Mouse (Mus musculus) forebrain, embryonic 10.5 days (tissue): ENCODE results near the gene Kcnn4. TPM values are rescaled to one million over a fixed set of nuclear protein-coding genes. Genes with fewer than 3 reads are reported as not detected.

Source experiments
- DNase-seq: peaks from one replicate; pipeline ENCODE4 v3.0.0-alpha.2; 2017; ENCODE audit warnings: low spot score; ENCODE audit errors: extremely low spot score
- H3K27ac ChIP-seq: fragments of 300-500 bp; sonication (generic); 2 replicates; pipeline ENCODE4 v1.5.1; 2016; ENCODE audit warnings: mild to moderate bottlenecking
- H3K27me3 ChIP-seq: fragments of 300-500 bp; sonication (generic); 2 replicates; pipeline ENCODE4 v1.6.1; 2016; ENCODE audit warnings: mild to moderate bottlenecking; ENCODE audit not compliant: poor library complexity, severe bottlenecking
- H3K36me3 ChIP-seq: fragments of 300-500 bp; sonication (generic); replicated peaks from 2 replicates; pipeline ENCODE4 v1.6.1; 2016; ENCODE audit warnings: mild to moderate bottlenecking, moderate library complexity
- H3K4me1 ChIP-seq: fragments of 300-500 bp; sonication (generic); 2 replicates; pipeline ENCODE4 v1.6.1; 2016
- H3K4me3 ChIP-seq: fragments of 300-500 bp; sonication (generic); 2 replicates; pipeline ENCODE4 v1.5.1; 2016; ENCODE audit warnings: mild to moderate bottlenecking, moderate library complexity
- H3K9me3 ChIP-seq: fragments of 300-500 bp; sonication (generic); 2 replicates; pipeline ENCODE4 v1.6.1; 2016; ENCODE audit warnings: mild to moderate bottlenecking, moderate library complexity
- WGBS: fragments of 180-500 bp; shearing (Covaris S2); methylation state at CpG from one replicate; pipeline ENCODE4 v1.1.7; 2016; 5-methylcytosine and 5-hydroxymethylcytosine counted together
- polyA plus RNA-seq: library from polyadenylated mRNA; unstranded; fragments of >200 nt; fragmentation: Nextera tagmentation; extraction: Ambion mirVana; gene quantifications from 2 replicates; pipeline ENCODE4 v1.2.1, GENCODE M21; 2016

Kcnn4 gene
- 3.8 and 5.1 TPM in 2 replicates for polyA plus RNA-seq

DNA sequence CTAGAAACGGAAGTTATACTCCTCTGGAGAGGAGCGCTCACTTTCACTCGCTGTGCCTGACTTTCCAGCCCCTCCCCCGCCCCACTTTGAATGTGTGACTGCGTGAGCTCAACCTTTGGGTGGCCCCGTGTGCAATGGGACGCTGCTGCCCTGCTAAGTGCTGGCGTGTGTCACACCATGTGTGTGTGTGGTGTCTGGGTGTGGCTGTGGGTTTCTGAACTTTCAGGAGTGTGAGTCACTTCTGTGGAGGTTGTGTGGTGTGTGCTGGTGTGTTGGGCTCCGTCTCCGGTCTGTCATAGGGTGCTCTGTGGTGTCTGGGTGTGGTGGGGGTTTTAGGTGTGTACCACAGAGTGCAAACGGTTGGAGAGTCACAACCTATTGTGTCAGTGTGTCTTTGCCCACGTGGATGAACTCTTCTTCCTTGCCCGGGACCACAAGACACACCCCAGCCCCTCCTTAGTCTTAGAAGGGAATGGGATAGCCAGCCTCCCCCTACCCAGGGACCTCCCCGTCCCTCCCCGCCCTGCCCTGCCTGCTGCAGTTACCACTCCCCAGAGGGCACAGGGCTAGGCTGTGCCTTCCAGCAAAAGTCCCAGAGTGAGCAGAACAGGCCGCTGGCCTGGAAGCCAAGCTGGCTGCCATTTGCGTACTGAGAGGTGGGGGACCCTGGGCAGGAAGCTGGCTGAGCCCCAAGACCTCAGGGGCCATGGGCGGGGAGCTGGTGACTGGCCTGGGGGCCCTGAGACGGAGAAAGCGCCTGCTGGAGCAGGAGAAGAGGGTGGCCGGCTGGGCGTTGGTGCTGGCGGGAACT lies at the start of gene Kcnn4:
Gene Kcnn4 (plus strand): TSS at position 533 of the 811 bp plus-strand sequence.
- 50% methylated on average over 23 of the region's 23 CpGs for WGBS
- Histone ChIP-seq H3K27me3 (0 out of 2 replicates have a peak, but pooled peaks cover 3% of the 10 kb centered on the region), H3K4me1 (peaks cover 22% of the 10 kb centered on the region), H3K4me3 (peak within 1 kb of the TSS; percentile 26), H3K27ac (peak within 1 kb of the TSS; percentile 79), H3K9me3 (no peaks in the 10 kb centered on the region), H3K36me3 (no peaks in the 10 kb centered on the region)
- DNase-seq: no peak

DNA sequence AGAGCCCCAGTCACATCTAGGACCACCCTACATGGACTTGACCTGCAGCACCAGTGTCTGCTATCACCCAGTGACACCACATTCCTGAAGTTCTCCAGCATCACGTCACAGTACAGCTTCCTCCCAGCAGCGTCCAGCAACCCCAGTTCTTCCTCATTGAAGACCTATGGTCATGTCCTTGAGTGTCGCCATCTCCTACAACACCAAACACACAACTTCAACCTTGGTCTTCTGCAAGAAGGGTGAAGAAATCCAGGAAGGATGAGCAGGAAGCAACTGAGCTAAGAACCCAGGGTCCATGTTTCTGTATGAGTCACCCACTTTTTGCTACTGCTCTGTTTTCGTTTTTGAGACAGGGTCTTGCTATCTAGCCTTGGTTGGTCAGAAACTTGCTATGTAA lies 47.5 kb upstream of the Kcnn4 start:
- 78% methylated on average over 4 of the region's 4 CpGs for WGBS
- Histone ChIP-seq H3K27ac (no peak overlapping the region), H3K4me1 (peaks cover 12% of the 10 kb centered on the region), H3K27me3 (no peaks in the 10 kb centered on the region; the same call in 1 of the 2 replicates), H3K4me3 (no peak overlapping the region), H3K36me3 (no peaks in the 10 kb centered on the region), H3K9me3 (peaks cover 26% of the 10 kb centered on the region)
- no peak for DNase-seq

DNA sequence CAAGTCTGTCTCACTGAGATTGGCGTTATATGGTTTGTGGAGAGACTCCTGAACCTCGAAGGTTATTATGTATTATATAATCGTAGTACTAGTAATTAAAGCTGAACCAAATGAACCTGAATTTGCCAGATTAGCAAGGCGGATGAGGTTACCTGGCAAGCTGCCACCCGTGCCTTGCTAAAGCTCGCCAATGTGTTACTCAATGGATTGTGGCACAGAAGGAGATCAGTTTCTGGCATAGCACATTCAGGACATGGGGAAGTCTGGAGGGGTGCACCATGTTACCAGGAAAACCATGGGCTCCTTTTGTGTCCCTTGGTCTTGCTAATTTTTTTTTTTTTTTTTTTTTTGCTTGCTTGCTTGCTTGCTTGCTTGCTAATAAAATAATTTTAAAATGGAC lies 44.9 kb upstream of the Kcnn4 start:
- DNase-seq: no peak

DNA sequence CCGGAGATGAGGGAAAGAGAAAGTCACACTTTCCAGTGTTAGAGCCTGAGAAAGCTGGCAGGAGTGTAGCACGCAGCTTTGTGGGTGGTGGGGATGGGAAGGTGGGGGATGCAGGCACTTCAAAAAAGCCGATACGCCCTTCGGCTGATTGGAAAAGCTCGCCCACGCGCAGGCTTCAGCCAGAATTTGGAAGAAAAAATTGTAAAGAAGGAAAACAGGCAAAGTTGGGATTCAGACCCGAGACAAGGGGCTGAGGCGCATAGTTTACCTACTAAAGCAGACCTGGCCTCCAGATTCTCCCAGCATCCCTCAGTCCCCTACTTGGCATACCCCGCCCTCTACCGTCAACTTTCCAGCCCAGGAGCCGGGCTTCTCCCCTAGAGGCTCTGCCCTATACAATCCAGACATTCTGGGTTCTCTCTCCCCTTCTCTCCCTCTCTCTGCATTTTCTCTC lies 44.4 kb upstream of the Kcnn4 start:
- peak overlapping the region; percentile 73 for H3K27ac ChIP-seq
- no peaks in the 10 kb centered on the region for H3K36me3 ChIP-seq
- H3K4me3 ChIP-seq: peak overlapping the region; percentile 48
- H3K4me1 ChIP-seq: peaks cover 12% of the 10 kb centered on the region
- peak; percentile 41 for DNase-seq
- WGBS: 3% methylated on average over 13 of the region's 13 CpGs
- H3K9me3 ChIP-seq: peaks cover 26% of the 10 kb centered on the region
- H3K27me3 ChIP-seq: no peaks in the 10 kb centered on the region

More for the DNA sequence above, 44.9 kb upstream of the Kcnn4 start:
- Histone ChIP-seq H3K9me3 (peaks cover 26% of the 10 kb centered on the region), H3K36me3 (no peaks in the 10 kb centered on the region), H3K27ac (no peak overlapping the region), H3K4me3 (peak overlapping the region; percentile 48; the same call in 1 of the 2 replicates), H3K27me3 (no peaks in the 10 kb centered on the region), H3K4me1 (peaks cover 12% of the 10 kb centered on the region)
- 93% methylated on average over 6 of the region's 6 CpGs for WGBS

DNA sequence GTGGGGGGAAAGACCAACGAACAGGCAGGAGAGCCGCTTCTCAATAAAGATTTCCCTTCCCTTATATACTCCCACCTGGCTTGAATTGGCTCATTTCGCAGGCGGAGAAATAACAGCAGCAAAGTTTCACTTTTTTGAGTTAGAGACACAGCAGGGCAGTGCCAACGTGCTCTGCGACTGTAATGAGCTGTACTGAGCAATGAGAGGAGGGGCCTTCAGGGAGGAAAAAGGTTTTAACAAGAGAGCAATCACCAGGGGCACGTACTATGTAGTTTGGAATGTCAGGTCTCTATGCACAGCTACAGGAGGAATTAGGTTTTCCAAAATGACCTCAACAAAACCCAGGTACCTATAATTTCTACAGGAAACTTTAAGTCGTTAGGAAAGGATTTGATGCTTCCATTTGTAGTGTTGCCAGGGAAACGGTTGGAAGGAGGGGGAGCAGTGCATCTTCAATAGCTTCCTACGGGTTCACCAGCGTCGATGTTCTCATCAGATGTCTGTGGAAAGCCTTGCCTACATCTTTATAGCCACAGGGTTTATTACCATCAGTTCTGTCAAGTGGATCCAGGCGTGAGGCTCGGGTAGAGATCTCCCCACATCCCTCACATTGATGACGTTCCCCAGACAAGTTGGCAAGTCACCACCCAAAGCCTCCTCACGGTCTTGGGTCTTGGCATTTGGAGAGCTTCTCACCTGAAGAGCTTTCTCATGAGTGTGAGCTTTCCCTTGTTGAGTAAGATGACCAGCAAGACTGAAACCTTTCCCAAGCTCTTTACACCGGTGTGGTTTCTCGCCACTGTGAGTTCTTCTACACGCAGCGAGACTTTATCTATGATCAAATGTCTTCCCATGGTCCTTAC lies 43.6 kb upstream of the Kcnn4 start:
- WGBS: 49% methylated on average over 20 of the region's 20 CpGs
- Histone ChIP-seq H3K4me3 (peak overlapping the region; percentile 48), H3K27ac (peak overlapping the region; percentile 73), H3K9me3 (peaks cover 26% of the 10 kb centered on the region), H3K4me1 (peaks cover 12% of the 10 kb centered on the region), H3K36me3 (no peaks in the 10 kb centered on the region), H3K27me3 (no peaks in the 10 kb centered on the region)
- DNase-seq: no peak

DNA sequence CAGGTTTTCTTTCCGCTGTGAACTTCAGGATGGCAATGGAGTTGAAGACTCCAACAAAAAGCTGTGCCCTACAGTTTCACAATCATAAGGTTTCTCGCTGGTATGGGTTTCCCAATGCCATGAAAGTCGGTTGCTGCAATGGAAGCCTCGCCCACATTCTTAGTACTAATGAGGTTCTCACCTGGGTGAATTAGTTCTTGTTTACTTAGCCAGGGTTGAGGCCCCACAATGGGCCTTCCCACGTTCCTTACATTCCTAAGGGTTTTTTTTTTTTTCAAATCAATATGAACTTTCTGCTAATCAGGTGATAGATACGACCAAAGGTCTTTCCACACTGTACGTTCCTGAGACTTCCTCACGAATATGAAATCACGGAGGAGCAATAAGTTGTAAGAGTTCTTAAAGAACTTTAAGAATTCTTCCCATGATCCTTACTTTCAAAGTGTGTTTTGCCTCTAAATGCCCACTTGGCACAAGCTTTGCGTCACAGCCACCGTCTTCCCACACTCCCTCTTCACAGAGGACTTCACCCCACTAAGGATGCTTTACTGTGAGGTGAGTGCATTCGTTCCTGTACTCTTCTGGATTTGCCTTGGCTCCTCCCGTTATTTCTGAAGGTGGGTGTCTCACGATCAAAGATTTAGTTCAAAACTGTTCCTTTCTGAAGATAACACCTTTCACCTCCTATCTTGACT lies 42.6 kb upstream of the Kcnn4 start:
- peaks cover 12% of the 10 kb centered on the region for H3K4me1 ChIP-seq
- peaks cover 23% of the 10 kb centered on the region for H3K9me3 ChIP-seq
- H3K27ac ChIP-seq: no peak overlapping the region
- H3K36me3 ChIP-seq: no peaks in the 10 kb centered on the region
- H3K4me3 ChIP-seq: no peak overlapping the region
- 87% methylated on average over 14 of the region's 14 CpGs for WGBS
- no peaks in the 10 kb centered on the region for H3K27me3 ChIP-seq
- no peak for DNase-seq

DNA sequence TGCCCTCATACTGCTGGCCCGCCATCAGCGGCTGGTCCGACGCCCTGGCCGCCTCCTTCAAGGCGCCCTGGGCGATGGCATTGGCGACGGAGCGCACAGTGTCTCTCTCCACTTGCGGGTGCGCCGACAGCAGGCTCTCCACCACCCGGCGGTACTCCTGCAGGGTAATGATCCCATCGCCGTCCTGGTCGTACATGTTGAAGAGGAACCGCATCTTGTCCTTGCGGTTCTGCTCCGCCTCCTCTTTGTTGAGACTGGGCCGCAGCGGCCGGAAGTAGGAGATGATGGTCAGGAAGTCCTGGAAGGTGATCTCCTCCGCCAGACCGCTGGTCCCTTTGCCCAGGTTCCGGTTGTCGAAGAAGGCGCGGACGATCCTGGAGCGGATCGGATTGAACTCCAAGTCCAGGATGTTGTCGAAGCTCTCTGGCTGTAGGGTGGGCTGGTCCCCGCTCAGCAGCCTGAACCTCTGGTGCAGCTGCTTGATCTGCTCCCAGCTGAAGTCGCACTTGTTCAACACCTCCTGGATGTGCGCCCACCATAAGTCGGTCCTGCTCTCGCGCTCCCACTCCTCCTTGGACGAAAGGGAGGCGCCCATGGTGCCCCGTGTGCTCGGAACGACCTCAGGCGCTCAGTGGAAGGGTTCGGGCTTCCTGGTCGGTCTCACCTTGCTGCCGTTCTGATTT lies 36.6 kb upstream of the Kcnn4 start, which contains the start of gene Tescl:
Gene Tescl (minus strand): TSS at position 633 of the 683 bp plus-strand sequence.
- Histone ChIP-seq H3K27ac (no peak within 1 kb of the TSS), H3K4me3 (0 out of 2 replicates have a peak within 1 kb of the TSS, but pooled peaks have one; percentile 1), H3K27me3 (peaks cover 25% of the 10 kb centered on the region), H3K4me1 (no peaks in the 10 kb centered on the region), H3K36me3 (no peaks in the 10 kb centered on the region), H3K9me3 (no peaks in the 10 kb centered on the region)
- no peak for DNase-seq
- WGBS: 46% methylated on average over 49 of the region's 49 CpGs

DNA sequence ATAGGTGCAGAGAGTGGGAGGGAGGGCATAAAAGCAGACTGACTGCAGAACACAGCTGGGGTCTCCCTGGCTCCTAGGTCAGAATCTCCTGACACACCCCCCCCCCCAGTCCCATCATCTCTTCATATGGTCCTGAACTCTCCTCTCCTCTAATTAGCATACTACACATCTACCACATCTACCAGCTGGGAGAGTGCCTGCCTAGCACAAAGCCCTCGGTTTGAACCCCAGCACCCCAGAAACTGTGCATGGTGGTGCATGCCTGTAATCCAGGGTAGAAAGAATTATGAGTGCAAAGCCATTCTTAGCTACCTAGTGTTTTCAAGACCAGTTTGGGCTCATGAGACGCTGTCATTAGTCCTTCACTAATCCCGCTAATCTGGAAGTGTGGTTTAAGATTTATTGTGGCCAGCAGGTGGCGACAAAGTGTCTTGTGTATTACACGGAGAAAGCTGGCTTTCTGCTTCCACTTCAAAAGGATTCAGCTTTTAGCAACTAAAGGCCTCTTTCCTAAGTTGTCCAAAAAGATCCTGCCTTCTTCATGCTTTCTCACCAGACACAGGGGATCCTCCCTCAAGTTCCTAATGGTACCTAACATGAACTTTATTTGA lies 34.3 kb upstream of the Kcnn4 start:
- Histone ChIP-seq H3K4me3 (no peak overlapping the region), H3K4me1 (no peaks in the 10 kb centered on the region), H3K9me3 (0 out of 2 replicates have a peak, but pooled peaks cover 6% of the 10 kb centered on the region), H3K27me3 (peaks cover 25% of the 10 kb centered on the region), H3K36me3 (no peaks in the 10 kb centered on the region), H3K27ac (no peak overlapping the region)
- peak; percentile 58 for DNase-seq
- WGBS: 15% methylated on average over 5 of the region's 5 CpGs

DNA sequence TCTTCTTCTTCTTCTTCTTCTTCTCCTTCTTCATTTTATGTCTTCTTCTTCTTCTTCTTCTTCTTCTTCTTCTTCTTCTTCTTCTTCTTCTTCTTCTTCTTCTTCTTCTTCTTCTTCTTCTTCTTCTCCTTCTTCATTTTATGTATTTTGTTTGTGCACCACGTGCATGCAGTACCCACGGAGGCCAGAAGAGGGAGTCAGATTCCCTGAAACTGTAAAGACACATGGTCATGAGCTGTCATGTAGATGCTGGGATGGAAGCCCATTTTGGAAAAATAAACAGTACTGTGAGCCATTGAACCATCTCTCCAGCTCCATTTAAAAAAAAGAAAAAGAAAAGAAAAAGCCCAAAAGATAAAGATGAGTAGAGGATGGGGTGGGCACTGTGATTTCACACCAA lies 31.8 kb upstream of the Kcnn4 start:
- 49% methylated on average over 2 of the region's 2 CpGs for WGBS
- H3K4me3 ChIP-seq: no peak overlapping the region
- H3K27me3 ChIP-seq: peaks cover 17% of the 10 kb centered on the region
- H3K27ac ChIP-seq: no peak overlapping the region
- H3K4me1 ChIP-seq: no peaks in the 10 kb centered on the region
- H3K36me3 ChIP-seq: no peaks in the 10 kb centered on the region
- 0 out of 2 replicates have a peak, but pooled peaks cover 6% of the 10 kb centered on the region for H3K9me3 ChIP-seq
- DNase-seq: no peak

DNA sequence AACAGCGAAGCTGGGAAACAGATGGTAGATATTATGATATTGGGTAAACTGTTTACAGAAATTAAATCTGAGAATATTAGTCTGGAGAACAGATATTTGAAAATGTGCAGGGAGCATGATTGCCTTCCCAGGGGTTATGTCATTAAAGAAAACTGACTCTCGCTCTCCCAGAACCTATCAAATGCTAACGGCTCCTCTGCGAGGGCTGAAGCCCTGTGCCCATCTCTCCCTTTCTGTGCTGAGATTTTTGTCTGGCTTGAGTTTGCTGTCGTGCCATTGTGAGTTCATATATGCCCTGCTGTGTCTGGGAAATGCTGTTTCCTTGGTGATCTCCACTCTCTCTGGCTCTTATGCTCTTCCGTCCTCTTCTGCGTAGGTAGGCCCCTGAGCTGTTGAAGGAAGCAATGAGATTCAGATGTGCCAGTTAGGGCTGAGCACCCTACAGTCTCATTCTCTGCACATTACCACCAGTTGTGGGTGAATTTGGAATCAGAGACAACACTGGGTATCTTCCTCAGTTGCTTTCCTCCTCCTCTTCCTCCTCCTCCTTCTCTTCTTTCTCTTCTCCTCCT lies 26.3 kb upstream of the Kcnn4 start:
- Histone ChIP-seq H3K27ac (no peak overlapping the region), H3K27me3 (no peaks in the 10 kb centered on the region), H3K9me3 (peaks cover 6% of the 10 kb centered on the region; the same call in 1 of the 2 replicates), H3K4me1 (no peaks in the 10 kb centered on the region), H3K36me3 (no peaks in the 10 kb centered on the region), H3K4me3 (no peak overlapping the region)
- 78% methylated on average over 7 of the region's 7 CpGs for WGBS
- no peak for DNase-seq

DNA sequence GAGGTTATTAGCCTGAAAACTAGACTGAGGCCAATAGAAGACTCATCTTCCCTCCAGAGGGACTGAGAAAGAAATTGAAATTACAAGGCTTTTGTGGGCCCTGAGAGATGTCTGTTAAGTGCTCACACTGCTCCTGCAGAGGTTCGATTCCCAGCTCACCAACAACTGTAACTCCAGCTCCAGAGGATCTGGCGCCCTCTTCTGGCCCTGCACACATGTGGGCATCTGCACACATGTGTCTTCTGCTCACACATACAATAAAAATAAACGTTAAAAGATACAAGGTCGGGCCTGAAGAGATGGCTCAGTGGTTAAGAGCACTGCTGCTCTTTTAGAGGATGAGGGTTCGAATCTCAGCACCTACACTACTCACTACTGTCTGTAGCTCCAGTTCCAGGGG lies 23.6 kb upstream of the Kcnn4 start:
- Histone ChIP-seq H3K27me3 (no peaks in the 10 kb centered on the region), H3K9me3 (no peaks in the 10 kb centered on the region; the same call in 1 of the 2 replicates), H3K36me3 (no peaks in the 10 kb centered on the region), H3K4me3 (no peak overlapping the region), H3K27ac (no peak overlapping the region), H3K4me1 (no peaks in the 10 kb centered on the region)
- no peak for DNase-seq
- 64% methylated on average over 5 of the region's 5 CpGs for WGBS
